19 mouse cellular contexts compared by ENCODE assay signal in genomic region chr4:152224156-152224555, GRCm38 (mm10). TPM values are rescaled to one million over a fixed set of nuclear protein-coding genes. Genes with fewer than 3 reads are reported as not detected.
"Had no signal": no experiment of that assay in that cellular context is flagged by ENCODE, and none has a peak within 500 bp of the region (broad histone marks: within the 10 kb centered on the region; RNA-seq: fewer than 3 reads in every experiment).

No protein-coding gene starts in this region.

- H3K27ac ChIP-seq: intestine, embryonic 15.5 days; limb, embryonic 13.5 days; liver, embryonic 14.5 days; midbrain, embryonic 12.5 days; neural tube, embryonic 12.5 days; stomach, embryonic 15.5 days had no signal

- ATAC-seq: intestine, embryonic 15.5 days had no signal

- H3K4me3 ChIP-seq: intestine, embryonic 15.5 days; limb, embryonic 13.5 days; midbrain, embryonic 12.5 days; myocyte; neural tube, embryonic 12.5 days; stomach, embryonic 15.5 days had no signal

- DNase-seq: kidney, adult 18-20 months; kidney, postnatal 25 days; left cerebral cortex, postnatal 4 days; lung, adult 2 months; lung, postnatal 10 days; lung, postnatal 4 days; retina, postnatal 1 day; right cerebral cortex, postnatal 4 days; spleen, adult 18-20 months; thymus, adult 2 months; thymus, postnatal 25 days had no signal

RNA-seq across cellular contexts. Expression of gene Gpr153, which starts 49.9 kb away (rescaled TPM):
- total RNA-seq: megakaryocyte-erythroid progenitor cell, adult 5-6 weeks had no signal
